Mouse (Mus musculus) splenic B cell, adult 2 months (primary cell): Measurements from ENCODE around the gene Gzmm.
"Not testable (repeated sequence)": the region's sequence is repeated elsewhere in the genome, so short reads cannot be mapped to it uniquely, and the experiment has no call there.

ENCODE experiments used
- DNase-seq: peaks from one replicate; pipeline ENCODE4 v3.0.0-alpha.2; 2011; ENCODE audit warnings: low read depth, low spot score
- H3K27me3 ChIP-seq: 2 replicates; pipeline ENCODE4 v1.6.1; 2012; ENCODE audit warnings: mild to moderate bottlenecking, low read length, moderate library complexity, mixed read lengths; ENCODE audit not compliant: control insufficient read depth, poor library complexity, insufficient read depth, severe bottlenecking
- H3K36me3 ChIP-seq: 2 replicates; pipeline ENCODE4 v1.6.1; 2012; ENCODE audit warnings: mild to moderate bottlenecking, low read length, moderate library complexity, mixed read lengths; ENCODE audit not compliant: control insufficient read depth, poor library complexity, insufficient read depth, severe bottlenecking

The Gzmm gene

GRCm38 (mm10) chr10:79686691-79687090, 2.1 kb upstream of the Gzmm start:
- DNase-seq, result no peak
- H3K27me3 ChIP-seq, result no peaks in the 10 kb centered on the region
- H3K36me3 ChIP-seq, result peaks cover 2% of the 10 kb centered on the region

GRCm38 (mm10) chr10:79687513-79687912, 1.3 kb upstream of the Gzmm start:
- Histone ChIP-seq H3K36me3 (peaks cover 2% of the 10 kb centered on the region), H3K27me3 (no peaks in the 10 kb centered on the region)
- no peak for DNase-seq

- no peaks in the 10 kb centered on the region for H3K27me3 ChIP-seq
- DNase-seq, result no peak
- H3K36me3 ChIP-seq, result peaks cover 2% of the 10 kb centered on the region
Measured at GRCm38 (mm10) chr10:79689178-79689577, 358 bp downstream of the Gzmm start.

GRCm38 (mm10) chr10:79691986-79692548, 3.2 kb downstream of the Gzmm start:
- H3K27me3 ChIP-seq, result no peaks in the 10 kb centered on the region
- peak; percentile 32 for DNase-seq
- no peaks in the 10 kb centered on the region; the same call in 1 of the 2 replicates for H3K36me3 ChIP-seq

- no peak for DNase-seq
- no peaks in the 10 kb centered on the region for H3K36me3 ChIP-seq
- no peaks in the 10 kb centered on the region for H3K27me3 ChIP-seq
Measured at GRCm38 (mm10) chr10:79693580-79694378, 5.0 kb downstream of the Gzmm start.

GRCm38 (mm10) chr10:79694379-79694655, 5.5 kb downstream of the Gzmm start:
- Histone ChIP-seq H3K27me3 (no peaks in the 10 kb centered on the region), H3K36me3 (no peaks in the 10 kb centered on the region)
- DNase-seq, result no peak

- Histone ChIP-seq H3K36me3 (no peaks in the 10 kb centered on the region), H3K27me3 (no peaks in the 10 kb centered on the region)
- peak; percentile 84 for DNase-seq
Measured at GRCm38 (mm10) chr10:79695231-79696128, 6.7 kb downstream of the Gzmm start.

GRCm38 (mm10) chr10:79696129-79696651, 7.4 kb downstream of the Gzmm start:
- no peaks in the 10 kb centered on the region for H3K27me3 ChIP-seq
- H3K36me3 ChIP-seq, result no peaks in the 10 kb centered on the region
- DNase-seq, result no peak

GRCm38 (mm10) chr10:79697916-79698315, 9.1 kb downstream of the Gzmm start:
- Histone ChIP-seq H3K36me3 (no peaks in the 10 kb centered on the region), H3K27me3 (no peaks in the 10 kb centered on the region)
- DNase-seq, result no peak

GRCm38 (mm10) chr10:79698459-79698858, 9.6 kb downstream of the Gzmm start:
- Histone ChIP-seq H3K27me3 (no peaks in the 10 kb centered on the region), H3K36me3 (no peaks in the 10 kb centered on the region)
- DNase-seq, result no peak

- no peaks in the 10 kb centered on the region for H3K36me3 ChIP-seq
- DNase-seq, result no peak
- no peaks in the 10 kb centered on the region for H3K27me3 ChIP-seq
Measured at GRCm38 (mm10) chr10:79700676-79701075, 11.9 kb downstream of the Gzmm start.

GRCm38 (mm10) chr10:79701443-79702129, 12.8 kb downstream of the Gzmm start:
- Histone ChIP-seq H3K27me3 (no peaks in the 10 kb centered on the region), H3K36me3 (no peaks in the 10 kb centered on the region)
- DNase-seq, result no peak

- H3K36me3 ChIP-seq, DNase-seq, H3K27me3 ChIP-seq: not testable (repeated sequence)
Measured at GRCm38 (mm10) chr10:79702970-79703369, 14.2 kb downstream of the Gzmm start.

GRCm38 (mm10) chr10:79703541-79703940, 14.7 kb downstream of the Gzmm start:
- no peaks in the 10 kb centered on the region for H3K27me3 ChIP-seq
- no peaks in the 10 kb centered on the region for H3K36me3 ChIP-seq
- no peak for DNase-seq
